Comparison of ENCODE assay signal across 9 mouse cellular contexts in the genomic region with DNA sequence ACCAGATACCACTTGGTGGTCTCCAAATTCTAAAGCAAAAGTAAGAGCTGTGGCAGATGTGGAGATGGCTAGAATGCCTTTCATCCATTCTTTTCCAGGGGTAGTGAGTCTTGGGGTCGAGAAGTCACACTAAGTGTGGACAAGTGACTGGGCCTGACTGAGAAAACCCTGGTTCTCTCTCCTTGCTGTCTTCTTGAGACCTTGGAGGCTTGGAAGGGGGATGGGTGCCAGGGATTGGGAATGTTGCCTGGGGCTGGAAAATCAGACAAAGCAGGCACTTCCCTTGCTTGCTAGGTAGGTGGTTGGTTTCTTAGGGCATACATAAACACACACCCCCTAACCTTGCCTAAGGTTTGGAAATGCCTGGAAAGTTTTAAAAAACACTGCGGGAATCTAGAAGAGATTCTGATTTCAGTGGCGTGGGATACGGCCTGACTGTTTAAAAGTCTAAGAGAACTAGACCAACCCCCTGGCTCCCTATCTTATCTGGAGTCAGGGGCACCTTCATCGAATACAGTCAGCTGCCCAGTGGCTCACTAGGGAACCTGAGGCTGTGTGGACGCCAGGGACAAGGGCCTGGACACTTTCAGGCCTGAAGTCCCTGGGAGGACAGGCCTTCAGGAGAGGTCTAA. TPM values are rescaled to one million over a fixed set of nuclear protein-coding genes. Genes with fewer than 3 reads are reported as not detected.
DNase-seq lines count a peak whose midpoint lies in the region; ATAC-seq and TF ChIP-seq lines count a peak whose summit lies in the region.
"Had no signal": no experiment of that assay in that cellular context is flagged by ENCODE, and none has a peak within 500 bp of the region (broad histone marks: within the 10 kb centered on the region; RNA-seq: fewer than 3 reads in every experiment).

No protein-coding gene starts in this region.

- no peaks in the 10 kb centered on the region for H3K9me3 ChIP-seq in limb, embryonic 13.5 days
- no peaks in the 10 kb centered on the region for H3K9me3 ChIP-seq in stomach, postnatal 0 days (ENCODE audit: control insufficient read depth, low read length)

- H3K27ac ChIP-seq in limb, embryonic 13.5 days, result peak overlapping the region; percentile 99
- H3K27ac ChIP-seq in stomach, postnatal 0 days (replicated peaks), result peak overlapping the region; percentile 89

- peak overlapping the region; percentile 94 for H3K4me2 ChIP-seq in limb, embryonic 13.5 days (replicated peaks)
- H3K4me2 ChIP-seq in stomach, postnatal 0 days (replicated peaks; ENCODE audit: low read depth), result peak overlapping the region; percentile 59

- H3K9ac ChIP-seq in limb, embryonic 13.5 days, result peak overlapping the region; percentile 72
- peak overlapping the region; percentile 56 for H3K9ac ChIP-seq in stomach, postnatal 0 days (ENCODE audit: low read length)

- peak overlapping the region; percentile 63 for H3K4me3 ChIP-seq in limb, embryonic 13.5 days
- peak overlapping the region; percentile 43 for H3K4me3 ChIP-seq in stomach, postnatal 0 days (ENCODE audit: low read depth, low read length)

- H3K4me1 ChIP-seq in limb, embryonic 13.5 days, result peaks cover 52% of the 10 kb centered on the region
- peaks cover 11% of the 10 kb centered on the region; the same call in 1 of the 2 replicates for H3K4me1 ChIP-seq in stomach, postnatal 0 days (replicated peaks; ENCODE audit: control insufficient read depth, insufficient read depth)

- TF ChIP-seq EP300 in stomach, postnatal 0 days (optimal IDR thresholded peaks at IDR 0.05), result no peak

- no peak for ATAC-seq in limb, embryonic 13.5 days (ENCODE audit: low FRiP score, low read depth)
- ATAC-seq in stomach, postnatal 0 days (ENCODE audit: low FRiP score, low TSS enrichment), result peak; percentile 27
- no peak for ATAC-seq in activated CD4-positive, CD25-positive, alpha-beta regulatory T cell, adult 4 months

- TF ChIP-seq CTCF in stomach, postnatal 0 days (IDR thresholded peaks at IDR 0.05; ENCODE audit: low read depth), result no peak

- no peaks in the 10 kb centered on the region for H3K27me3 ChIP-seq in limb, embryonic 13.5 days
- no peaks in the 10 kb centered on the region for H3K27me3 ChIP-seq in stomach, postnatal 0 days (ENCODE audit: control insufficient read depth, insufficient read depth, low read length)

- peak; percentile 36 to 71 for DNase-seq in adrenal gland, adult (ENCODE audit: inconsistent age in 2 of 2, low spot score in 1 of 2)
- no peak for DNase-seq in adrenal gland, postnatal 25 days
- DNase-seq in thymus, postnatal 14 days, result peak; percentile 4
- DNase-seq in thymus, postnatal 4 days, result no peak
- no peak for DNase-seq in stomach, postnatal 0 days (ENCODE audit: low spot score)
- no peak for DNase-seq in embryo, embryonic 11 days

- peaks cover 18% of the 10 kb centered on the region for H3K36me3 ChIP-seq in limb, embryonic 13.5 days
- peaks cover 5% of the 10 kb centered on the region; the same call in 1 of the 2 replicates for H3K36me3 ChIP-seq in stomach, postnatal 0 days (ENCODE audit: control insufficient read depth, insufficient read depth, low read length)

- WGBS in limb, embryonic 13.5 days, result 40% methylated on average over 6 of the region's 6 CpGs
- WGBS in stomach, postnatal 0 days, result 29% methylated on average over 6 of the region's 6 CpGs

RNA-seq across cellular contexts. Expression of gene Sigmar1, which starts 3.8 kb away (rescaled TPM):
- total RNA-seq in adrenal gland, postnatal 25 days (2021), result 84.5 and 86.8 TPM in 2 replicates
- polyA plus RNA-seq in limb, embryonic 13.5 days (2015; fragmentation: Nextera tagmentation; extraction: Ambion mirVana), result 81.8 and 84.6 TPM in 2 replicates
- polyA plus RNA-seq in stomach, postnatal 0 days (2015; fragmentation: Nextera tagmentation; extraction: Ambion mirVana), result 41.6 and 43.9 TPM in 2 replicates
- 10 to 100 TPM; 35.9 to 40.3 TPM for polyA plus RNA-seq in activated CD4-positive, CD25-positive, alpha-beta regulatory T cell, adult 4 months (2017; shearing (Covaris generic))

RNA-seq across cellular contexts. Expression of gene Galt, which starts 4.7 kb away (rescaled TPM):
- total RNA-seq in adrenal gland, postnatal 25 days (2021), result 40.8 and 47.6 TPM in 2 replicates
- 40.4 and 47.3 TPM in 2 replicates for polyA plus RNA-seq in limb, embryonic 13.5 days (2015; fragmentation: Nextera tagmentation; extraction: Ambion mirVana)
- polyA plus RNA-seq in stomach, postnatal 0 days (2015; fragmentation: Nextera tagmentation; extraction: Ambion mirVana), result 27.4 and 31.3 TPM in 2 replicates
- 10 to 100 TPM; 68.4 to 76.4 TPM for polyA plus RNA-seq in activated CD4-positive, CD25-positive, alpha-beta regulatory T cell, adult 4 months (2017; shearing (Covaris generic))

RNA-seq across cellular contexts. Expression of gene Ccl27a, which starts 14.3 kb away (rescaled TPM):
- total RNA-seq in adrenal gland, postnatal 25 days (2021), result 32.6 and 46.2 TPM in 2 replicates
- 53.0 and 64.8 TPM in 2 replicates for polyA plus RNA-seq in limb, embryonic 13.5 days (2015; fragmentation: Nextera tagmentation; extraction: Ambion mirVana)
- 21.2 and 21.3 TPM in 2 replicates for polyA plus RNA-seq in stomach, postnatal 0 days (2015; fragmentation: Nextera tagmentation; extraction: Ambion mirVana)
- polyA plus RNA-seq in activated CD4-positive, CD25-positive, alpha-beta regulatory T cell, adult 4 months (2017; shearing (Covaris generic)), result 10 to 100 TPM in 1 of 2 experiments, 1 to 10 TPM in 1; 8.6 to 10.1 TPM

RNA-seq across cellular contexts. Expression of gene Arid3c, which starts 28.8 kb away (rescaled TPM):
- total RNA-seq in adrenal gland, postnatal 25 days (2021), result not detected in 2 replicates
- 0.14 TPM in 1 of 2 replicates, not detected in the other for polyA plus RNA-seq in limb, embryonic 13.5 days (2015; fragmentation: Nextera tagmentation; extraction: Ambion mirVana)
- 0.05 and 0.07 TPM in 2 replicates for polyA plus RNA-seq in stomach, postnatal 0 days (2015; fragmentation: Nextera tagmentation; extraction: Ambion mirVana)
- not detected for polyA plus RNA-seq in activated CD4-positive, CD25-positive, alpha-beta regulatory T cell, adult 4 months (2017; shearing (Covaris generic))
- total RNA-seq: common myeloid progenitor, adult 5-6 weeks had no signal

RNA-seq across cellular contexts. Expression of gene Dctn3, which starts 36.8 kb away (rescaled TPM):
- 108 and 120 TPM in 2 replicates for total RNA-seq in adrenal gland, postnatal 25 days (2021)
- 104 and 106 TPM in 2 replicates for polyA plus RNA-seq in limb, embryonic 13.5 days (2015; fragmentation: Nextera tagmentation; extraction: Ambion mirVana)
- polyA plus RNA-seq in stomach, postnatal 0 days (2015; fragmentation: Nextera tagmentation; extraction: Ambion mirVana), result 129 TPM in 2 replicates
- 100 to 1,000 TPM; 107 to 114 TPM for polyA plus RNA-seq in activated CD4-positive, CD25-positive, alpha-beta regulatory T cell, adult 4 months (2017; shearing (Covaris generic))

Comparison
In these comparisons a context has a peak if more than half of its experiments do, and no peak if none do; other contexts are left out.
1. DNase-seq: peak in adrenal gland, adult (2 of 2) and thymus, postnatal 14 days (single experiment); none in adrenal gland, postnatal 25 days (single experiment), thymus, postnatal 4 days (single experiment), stomach, postnatal 0 days (single experiment) and embryo, embryonic 11 days (single experiment).